ENCODE assay signal across 8 mouse cellular contexts in genomic region chr4:149255277-149256270, GRCm38 (mm10). TPM values are rescaled to one million over a fixed set of nuclear protein-coding genes. Genes with fewer than 3 reads are reported as not detected.
DNase-seq lines count a peak whose midpoint lies in the region; ATAC-seq and TF ChIP-seq lines count a peak whose summit lies in the region.

No protein-coding gene starts in this region.

- no peak for TF ChIP-seq POLR2A in lung, adult 2 months (IDR thresholded peaks at IDR 0.05; ENCODE audit: borderline replicate concordance, extremely low read depth, low read depth, low read length)

- no peaks in the 10 kb centered on the region; the same call in 1 of the 2 replicates for H3K4me1 ChIP-seq in intestine, embryonic 16.5 days (ENCODE audit: control insufficient read depth, insufficient read depth, low read length)
- peaks cover 6% of the 10 kb centered on the region; the same call in 1 of the 2 replicates for H3K4me1 ChIP-seq in stomach, embryonic 16.5 days (ENCODE audit: control insufficient read depth, insufficient read depth, low read length)
- no peaks in the 10 kb centered on the region for H3K4me1 ChIP-seq in lung, adult 2 months (ENCODE audit: control insufficient read depth, insufficient read depth, low read length)

- H3K9ac ChIP-seq in intestine, embryonic 16.5 days (ENCODE audit: low read depth, low read length) = no peak overlapping the region
- H3K9ac ChIP-seq in stomach, embryonic 16.5 days (ENCODE audit: low read length) = no peak overlapping the region

- TF ChIP-seq CTCF in lung, adult 2 months (IDR thresholded peaks at IDR 0.05; ENCODE audit: insufficient read depth, low read length) = no peak

- no peak overlapping the region for H3K4me3 ChIP-seq in intestine, embryonic 16.5 days (ENCODE audit: low read length)
- no peak overlapping the region for H3K4me3 ChIP-seq in stomach, embryonic 16.5 days (replicated peaks; ENCODE audit: low read length)
- no peak overlapping the region for H3K4me3 ChIP-seq in lung, adult 2 months (replicated peaks; ENCODE audit: extremely low read depth, low read depth, low read length)

- 48% methylated on average over 13 of the region's 13 CpGs for WGBS in intestine, embryonic 16.5 days
- WGBS in stomach, embryonic 16.5 days = 49% methylated on average over 13 of the region's 13 CpGs
- WGBS in lung, adult 2 months = 50% methylated on average over 13 of the region's 13 CpGs

- peak; percentile 60 for ATAC-seq in intestine, embryonic 16.5 days
- peak; percentile 60; the same call in 1 of the 2 replicates for ATAC-seq in stomach, embryonic 16.5 days (ENCODE audit: insufficient read depth, low FRiP score)

- H3K36me3 ChIP-seq in intestine, embryonic 16.5 days (ENCODE audit: control insufficient read depth, insufficient read depth, low read length) = peaks cover 3% of the 10 kb centered on the region
- H3K36me3 ChIP-seq in stomach, embryonic 16.5 days (ENCODE audit: control insufficient read depth, insufficient read depth, low read length) = no peaks in the 10 kb centered on the region; the same call in none of the 2 replicates

- H3K9me3 ChIP-seq in intestine, embryonic 16.5 days (ENCODE audit: control insufficient read depth, low read length) = no peaks in the 10 kb centered on the region
- no peaks in the 10 kb centered on the region for H3K9me3 ChIP-seq in stomach, embryonic 16.5 days (replicated peaks; ENCODE audit: control insufficient read depth, low read length)

- peak overlapping the region; percentile 68 for H3K27ac ChIP-seq in intestine, embryonic 16.5 days (ENCODE audit: low read length)
- H3K27ac ChIP-seq in stomach, embryonic 16.5 days (ENCODE audit: low read length) = peak overlapping the region; percentile 67

- DNase-seq in lung, postnatal 10 days = peak; percentile 18
- DNase-seq in lung, adult 18-20 months = no peak
- peak; percentile 28 for DNase-seq in fibroblast of lung, adult 2 months (ENCODE audit: low read depth)
- DNase-seq in cerebellum, postnatal 4 days (ENCODE audit: low spot score in 2 of 2) = no peak
- DNase-seq in gastrocnemius, postnatal 10 days = no peak
- DNase-seq in lung, adult 2 months = no peak

- H3K27me3 ChIP-seq in intestine, embryonic 16.5 days (replicated peaks; ENCODE audit: control insufficient read depth, insufficient read depth, low read length) = no peaks in the 10 kb centered on the region
- no peaks in the 10 kb centered on the region for H3K27me3 ChIP-seq in stomach, embryonic 16.5 days (ENCODE audit: control insufficient read depth, insufficient read depth, low read length)

- no peak overlapping the region for H3K4me2 ChIP-seq in intestine, embryonic 16.5 days (ENCODE audit: low read depth, low read length)
- H3K4me2 ChIP-seq in stomach, embryonic 16.5 days (ENCODE audit: low read depth, low read length) = 0 out of 2 replicates have a peak overlapping the region, but pooled peaks have one; percentile 2

RNA-seq across cellular contexts. Expression of gene Kif1b, which starts 51.9 kb away (rescaled TPM):
- polyA plus RNA-seq in intestine, embryonic 16.5 days (2015; fragmentation: Nextera tagmentation; extraction: Ambion mirVana) = 18.2 and 19.2 TPM in 2 replicates
- 27.1 and 29.5 TPM in 2 replicates for polyA plus RNA-seq in stomach, embryonic 16.5 days (2015; fragmentation: Nextera tagmentation; extraction: Ambion mirVana)
- 100 to 1,000 TPM; 245 to 257 TPM for total RNA-seq in gastrocnemius, postnatal 10 days (2021)
- polyA plus RNA-seq in lung, adult 2 months (2012; rRNA removed) = 32.0 and 43.8 TPM in 2 replicates

Comparison
In these comparisons a context has a peak if more than half of its experiments do, and no peak if none do; other contexts are left out.
1. DNase-seq: peak in lung, postnatal 10 days (single experiment) and fibroblast of lung, adult 2 months (single experiment); none in lung, adult 18-20 months (0 of 2), cerebellum, postnatal 4 days (0 of 2), gastrocnemius, postnatal 10 days (single experiment) and lung, adult 2 months (single experiment).